Mouse (Mus musculus) right cerebral cortex, postnatal 4 days (tissue): Measurements from ENCODE around the gene Gps1.
"Not testable (repeated sequence)": the region's sequence is repeated elsewhere in the genome, so short reads cannot be mapped to it uniquely, and the experiment has no call there.

Source experiments
- DNase-seq: peaks from one replicate; pipeline ENCODE4 v3.0.0-alpha.2; 2022

The Gps1 gene

GRCm38 (mm10) chr11:120823551-120823947 is 39.5 kb downstream of the Gps1 start:
- peak; percentile 77 for DNase-seq

GRCm38 (mm10) chr11:120823956-120824786 is 40.1 kb downstream of the Gps1 start, which contains the start of gene Fasn:
Gene Fasn (minus strand): TSS chr11:120824547.
- peak; percentile 98 for DNase-seq

GRCm38 (mm10) chr11:120824787-120825288 is 40.8 kb downstream of the Gps1 start:
- DNase-seq: no peak

- DNase-seq: no peak
Measured at GRCm38 (mm10) chr11:120825289-120825863, 41.3 kb downstream of the Gps1 start.

- no peak for DNase-seq
Measured at GRCm38 (mm10) chr11:120826016-120826953, 42.2 kb downstream of the Gps1 start.

GRCm38 (mm10) chr11:120828416-120828815 is 44.3 kb downstream of the Gps1 start:
- DNase-seq: no peak

- no peak for DNase-seq
Measured at GRCm38 (mm10) chr11:120829757-120830532, 45.9 kb downstream of the Gps1 start.

- no peak for DNase-seq
Measured at GRCm38 (mm10) chr11:120830686-120831085, 46.6 kb downstream of the Gps1 start.

GRCm38 (mm10) chr11:120831659-120832440 is 47.8 kb downstream of the Gps1 start:
- no peak for DNase-seq

- not testable (repeated sequence) for DNase-seq
Measured at GRCm38 (mm10) chr11:120832962-120833361, 48.9 kb downstream of the Gps1 start.

GRCm38 (mm10) chr11:120833555-120834280 is 49.6 kb downstream of the Gps1 start:
- DNase-seq: no peak
